Mouse (Mus musculus): ENCODE data around the gene Ugt3a1. TPM values are rescaled to one million over a fixed set of nuclear protein-coding genes. Genes with fewer than 3 reads are reported as not detected.
"Not testable (repeated sequence)": the region's sequence is repeated elsewhere in the genome, so short reads cannot be mapped to it uniquely, and the experiment has no call there.

Gene Ugt3a1
- 1.2 and 1.4 TPM in 2 replicates for polyA plus RNA-seq (2015; fragmentation: Nextera tagmentation; extraction: Ambion mirVana)

- no peak within 1 kb of the TSS for H3K9ac ChIP-seq
- no peaks in the 10 kb centered on the region for H3K36me3 ChIP-seq (replicated peaks)
- ATAC-seq (ENCODE audit: insufficient read depth): no peak
- no peak within 1 kb of the TSS for H3K4me2 ChIP-seq
- H3K27me3 ChIP-seq: no peaks in the 10 kb centered on the region
- H3K27ac ChIP-seq (replicated peaks): no peak within 1 kb of the TSS
- H3K4me3 ChIP-seq (replicated peaks): no peak within 1 kb of the TSS
- 79% methylated on average over 6 of the region's 6 CpGs for WGBS (ENCODE audit: insufficient replicate concordance)
- no peaks in the 10 kb centered on the region for H3K4me1 ChIP-seq (replicated peaks)
- H3K9me3 ChIP-seq (replicated peaks): no peaks in the 10 kb centered on the region
These were observed at the start of gene Ugt3a1 for GRCm38 (mm10) chr15:9276838-9277295. Ugt3a1 (plus strand) TSS chr15:9276888.

GRCm38 (mm10) chr15:9230917-9231316 lies 45.8 kb upstream of the Ugt3a1 start:
- H3K4me2 ChIP-seq; ATAC-seq (ENCODE audit: insufficient read depth); H3K9me3 ChIP-seq (replicated peaks); H3K4me1 ChIP-seq (replicated peaks); H3K9ac ChIP-seq; H3K4me3 ChIP-seq (replicated peaks); H3K27ac ChIP-seq (replicated peaks); H3K27me3 ChIP-seq; H3K36me3 ChIP-seq (replicated peaks): not testable (repeated sequence)
- 54% methylated on average over 4 of the region's 4 CpGs for WGBS (ENCODE audit: insufficient replicate concordance)

DNA sequence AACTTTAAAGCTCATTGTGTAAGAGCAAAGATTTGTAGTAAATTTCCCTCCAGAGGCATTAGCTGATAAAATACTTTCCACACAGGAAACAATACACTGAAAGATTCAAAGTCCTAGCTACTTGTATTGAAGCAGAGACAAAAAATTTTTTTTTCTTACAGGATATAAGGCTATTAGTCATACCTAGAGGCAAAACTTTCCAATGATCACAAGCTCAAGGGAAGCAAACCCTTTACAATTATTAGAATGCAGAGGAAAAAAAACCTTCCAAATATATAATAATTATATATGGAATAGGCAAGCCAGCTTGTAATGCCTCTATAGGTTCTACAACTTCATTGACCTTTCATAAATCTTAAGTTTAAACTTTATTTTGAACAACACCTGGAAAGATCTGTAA lies 30.3 kb upstream of the Ugt3a1 start:
- ATAC-seq (ENCODE audit: insufficient read depth): no peak
- H3K36me3 ChIP-seq (replicated peaks): no peaks in the 10 kb centered on the region
- no peak overlapping the region for H3K4me2 ChIP-seq
- no peaks in the 10 kb centered on the region for H3K9me3 ChIP-seq (replicated peaks)
- no peak overlapping the region for H3K4me3 ChIP-seq (replicated peaks)
- no peaks in the 10 kb centered on the region for H3K27me3 ChIP-seq
- H3K9ac ChIP-seq: no peak overlapping the region
- no peaks in the 10 kb centered on the region for H3K4me1 ChIP-seq (replicated peaks)
- no peak overlapping the region for H3K27ac ChIP-seq (replicated peaks)

DNA sequence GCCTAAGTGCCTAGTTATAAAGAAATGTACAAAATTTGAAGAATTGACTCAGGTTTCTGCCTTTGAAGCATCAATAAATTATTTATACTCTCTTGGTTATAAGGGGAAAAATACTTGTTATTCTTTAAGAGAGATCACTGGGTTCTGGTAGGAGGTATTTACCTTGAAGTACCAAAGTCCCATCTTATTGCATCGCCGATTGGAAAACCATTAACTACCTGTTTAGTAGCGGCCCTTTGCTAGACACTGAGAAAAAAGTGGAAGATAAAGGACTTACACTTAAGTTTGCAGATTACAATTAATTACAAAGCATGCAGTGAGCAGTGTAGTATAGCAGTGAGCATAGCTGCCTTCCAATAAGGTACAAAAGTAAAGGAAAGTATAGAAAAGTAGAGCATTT lies 23.8 kb upstream of the Ugt3a1 start:
- Histone ChIP-seq H3K27me3 (no peaks in the 10 kb centered on the region), H3K4me1 (replicated peaks) (no peaks in the 10 kb centered on the region), H3K9me3 (replicated peaks) (no peaks in the 10 kb centered on the region), H3K27ac (replicated peaks) (no peak overlapping the region), H3K9ac (no peak overlapping the region), H3K36me3 (replicated peaks) (no peaks in the 10 kb centered on the region), H3K4me2 (no peak overlapping the region), H3K4me3 (replicated peaks) (no peak overlapping the region)
- 79% methylated on average over 3 of the region's 3 CpGs for WGBS (ENCODE audit: insufficient replicate concordance)
- ATAC-seq (ENCODE audit: insufficient read depth): no peak

DNA sequence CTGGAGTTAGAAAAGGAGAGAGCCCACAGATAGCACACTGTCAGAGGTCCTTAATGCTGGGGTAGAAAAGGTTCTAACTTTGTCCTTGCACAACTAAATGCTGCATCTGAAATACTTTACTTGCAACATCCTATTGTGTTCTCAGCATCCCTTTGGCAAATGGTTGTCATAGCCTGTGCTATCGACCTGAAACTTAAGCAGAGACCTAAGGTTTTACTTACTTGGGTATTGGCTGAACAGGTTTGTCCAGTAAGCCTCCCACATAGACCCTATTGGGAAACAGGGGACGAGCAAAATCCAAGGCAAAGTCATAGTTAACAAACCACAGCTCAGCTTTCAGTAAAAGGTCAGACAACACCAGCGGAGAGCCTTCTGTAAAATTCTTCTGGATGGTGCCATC lies 16.1 kb upstream of the Ugt3a1 start:
- Histone ChIP-seq H3K9ac (no peak overlapping the region), H3K4me3 (replicated peaks) (no peak overlapping the region), H3K4me2 (no peak overlapping the region), H3K27ac (replicated peaks) (no peak overlapping the region), H3K9me3 (replicated peaks) (no peaks in the 10 kb centered on the region), H3K36me3 (replicated peaks) (no peaks in the 10 kb centered on the region), H3K27me3 (no peaks in the 10 kb centered on the region), H3K4me1 (replicated peaks) (no peaks in the 10 kb centered on the region)
- no peak for ATAC-seq (ENCODE audit: insufficient read depth)
- 46% methylated on average over 3 of the region's 3 CpGs for WGBS (ENCODE audit: insufficient replicate concordance)

GRCm38 (mm10) chr15:9271876-9272275 lies 4.8 kb upstream of the Ugt3a1 start:
- Histone ChIP-seq H3K4me1 (replicated peaks) (no peaks in the 10 kb centered on the region), H3K9ac (no peak overlapping the region), H3K9me3 (replicated peaks) (no peaks in the 10 kb centered on the region), H3K36me3 (replicated peaks) (no peaks in the 10 kb centered on the region), H3K4me2 (no peak overlapping the region), H3K27me3 (no peaks in the 10 kb centered on the region), H3K27ac (replicated peaks) (no peak overlapping the region), H3K4me3 (replicated peaks) (no peak overlapping the region)
- no peak for ATAC-seq (ENCODE audit: insufficient read depth)
- 48% methylated on average over 7 of the region's 7 CpGs for WGBS (ENCODE audit: insufficient replicate concordance)

DNA sequence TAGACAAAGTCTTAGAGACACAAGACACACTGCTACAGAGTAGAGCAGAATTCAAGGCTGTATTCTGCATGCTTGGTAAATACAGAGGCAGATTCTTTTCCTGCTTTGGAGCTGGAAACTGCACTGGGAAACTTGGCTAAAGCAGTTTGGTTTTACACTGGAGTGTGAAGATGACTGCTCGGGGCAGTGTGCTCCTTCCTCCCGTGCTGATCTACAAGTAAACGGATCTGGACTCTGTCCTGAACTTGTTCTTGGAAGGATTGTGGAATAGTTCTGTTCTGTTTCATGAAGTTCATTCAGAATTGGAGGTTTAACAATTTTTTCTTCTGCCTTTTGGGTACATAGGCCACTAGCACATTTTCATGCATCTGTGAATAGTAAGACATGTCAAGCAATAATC lies 2.3 kb downstream of the Ugt3a1 start:
- Histone ChIP-seq H3K36me3 (replicated peaks) (no peaks in the 10 kb centered on the region), H3K27ac (replicated peaks) (no peak overlapping the region), H3K9me3 (replicated peaks) (no peaks in the 10 kb centered on the region), H3K9ac (no peak overlapping the region), H3K4me2 (no peak overlapping the region), H3K4me1 (replicated peaks) (no peaks in the 10 kb centered on the region), H3K4me3 (replicated peaks) (no peak overlapping the region), H3K27me3 (no peaks in the 10 kb centered on the region)
- ATAC-seq (ENCODE audit: insufficient read depth): no peak
- WGBS (ENCODE audit: insufficient replicate concordance): 64% methylated on average over 3 of the region's 3 CpGs

DNA sequence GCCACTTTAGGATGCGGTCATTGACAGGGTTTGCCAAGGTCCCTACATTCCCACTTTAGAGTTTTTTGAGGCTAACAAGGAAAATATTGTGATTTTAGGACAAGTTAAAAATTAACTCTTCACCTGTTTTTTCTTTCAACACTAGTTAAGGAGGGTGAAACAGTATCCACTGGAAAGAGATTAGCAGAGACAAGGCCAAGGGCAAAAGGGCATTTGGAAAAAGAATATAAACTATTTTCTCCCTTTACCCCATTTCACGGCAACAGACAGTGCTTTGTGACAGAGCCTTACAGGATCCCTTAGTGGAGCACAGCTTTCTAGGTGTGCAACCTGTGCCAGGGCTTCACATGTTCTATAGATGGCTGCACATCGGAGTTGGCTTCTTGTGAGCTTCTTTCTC lies 2.9 kb downstream of the Ugt3a1 start:
- 64% methylated on average over 3 of the region's 3 CpGs for whole genome bisulfite sequencing (ENCODE audit: insufficient replicate concordance)

DNA sequence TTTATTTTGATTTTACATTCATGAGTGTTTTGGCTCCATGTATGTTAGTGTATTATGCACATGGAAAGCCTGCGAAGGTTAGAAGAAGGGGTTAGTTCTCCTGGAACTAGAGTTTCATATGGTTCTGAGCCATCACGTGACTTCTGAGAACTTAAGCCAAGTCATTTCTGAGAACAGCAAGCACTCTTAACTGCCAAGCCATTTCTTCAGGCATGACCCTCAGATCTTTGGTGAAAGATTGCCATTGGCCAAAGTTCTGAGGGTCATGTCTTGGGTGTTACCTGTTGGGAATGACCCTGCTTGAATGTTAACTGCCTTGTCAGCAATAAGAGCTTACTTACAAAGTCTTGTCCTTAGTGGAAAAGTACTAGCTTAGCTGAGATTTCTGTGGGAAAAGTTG lies 6.5 kb downstream of the Ugt3a1 start:
- Histone ChIP-seq H3K4me2 (no peak overlapping the region), H3K36me3 (replicated peaks) (no peaks in the 10 kb centered on the region), H3K27me3 (no peaks in the 10 kb centered on the region), H3K27ac (replicated peaks) (no peak overlapping the region), H3K9me3 (replicated peaks) (no peaks in the 10 kb centered on the region), H3K4me3 (replicated peaks) (no peak overlapping the region), H3K4me1 (replicated peaks) (no peaks in the 10 kb centered on the region), H3K9ac (no peak overlapping the region)
- WGBS (ENCODE audit: insufficient replicate concordance): 60% methylated on average over 2 of the region's 2 CpGs
- no peak for ATAC-seq (ENCODE audit: insufficient read depth)

More for the DNA sequence above, 2.9 kb downstream of the Ugt3a1 start:
- H3K9me3 ChIP-seq (replicated peaks): no peaks in the 10 kb centered on the region
- no peaks in the 10 kb centered on the region for H3K27me3 ChIP-seq
- no peak for ATAC-seq (ENCODE audit: insufficient read depth)
- H3K4me2 ChIP-seq: no peak overlapping the region
- H3K4me1 ChIP-seq (replicated peaks): no peaks in the 10 kb centered on the region
- no peak overlapping the region for H3K9ac ChIP-seq
- H3K36me3 ChIP-seq (replicated peaks): no peaks in the 10 kb centered on the region
- H3K4me3 ChIP-seq (replicated peaks): no peak overlapping the region
- H3K27ac ChIP-seq (replicated peaks): no peak overlapping the region

DNA sequence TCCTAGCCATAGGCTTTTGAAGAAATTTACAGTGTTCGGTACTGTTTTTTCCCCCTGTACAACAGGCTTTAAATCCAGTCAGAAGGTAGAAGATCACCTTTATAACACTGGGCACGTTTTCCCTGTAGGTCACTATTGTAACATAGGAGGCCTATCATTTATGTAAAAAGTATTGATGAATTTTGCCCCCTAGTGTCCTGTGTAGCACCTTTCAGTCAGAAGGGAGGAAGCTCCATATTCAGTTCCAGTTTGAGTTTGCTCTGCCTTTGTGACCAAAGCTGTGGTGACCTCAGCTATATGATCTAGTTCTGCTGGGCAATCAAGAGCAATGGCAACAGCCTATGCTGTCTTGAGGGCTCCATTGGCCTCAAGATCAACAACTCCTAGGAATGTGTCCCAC lies 13.0 kb downstream of the Ugt3a1 start:
- 42% methylated on average over 2 of the region's 2 CpGs for WGBS (ENCODE audit: insufficient replicate concordance)

DNA sequence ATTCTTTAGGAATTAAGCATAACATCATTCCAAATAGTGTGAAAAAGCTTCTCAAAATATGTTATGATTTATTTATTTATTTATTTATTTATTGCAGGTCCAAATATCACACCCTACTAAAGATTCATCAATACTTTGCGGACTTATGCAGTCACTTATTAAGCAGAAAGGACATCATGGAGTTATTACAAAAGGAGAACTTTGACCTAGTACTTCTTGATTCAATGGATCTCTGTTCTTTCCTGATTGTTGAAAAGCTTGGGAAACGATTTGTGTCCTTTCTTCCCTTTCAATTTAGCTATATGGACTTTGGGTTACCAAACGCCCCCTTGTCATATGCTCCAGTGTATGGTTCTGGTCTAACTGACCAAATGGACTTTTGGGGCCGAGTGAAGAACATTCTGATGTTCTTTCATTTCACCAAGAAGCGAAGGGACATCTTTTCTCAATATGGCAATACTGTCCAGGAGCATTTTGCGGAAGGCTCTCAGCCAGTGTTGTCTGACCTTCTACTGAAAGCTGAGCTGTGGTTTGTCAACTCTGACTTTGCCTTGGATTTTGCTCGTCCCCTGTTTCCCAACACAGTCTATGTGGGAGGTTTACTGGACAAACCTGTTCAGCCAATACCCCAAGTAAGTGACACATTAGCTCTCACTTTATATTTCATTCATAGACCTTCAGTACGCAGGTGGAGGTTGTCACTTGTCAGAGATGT lies 29.4 kb downstream of the Ugt3a1 start:
- H3K4me2 ChIP-seq: no peak overlapping the region
- H3K9ac ChIP-seq: no peak overlapping the region
- no peaks in the 10 kb centered on the region for H3K9me3 ChIP-seq (replicated peaks)
- H3K36me3 ChIP-seq (replicated peaks): no peaks in the 10 kb centered on the region
- H3K27me3 ChIP-seq: no peaks in the 10 kb centered on the region
- no peak overlapping the region for H3K27ac ChIP-seq (replicated peaks)
- H3K4me3 ChIP-seq (replicated peaks): no peak overlapping the region
- no peaks in the 10 kb centered on the region for H3K4me1 ChIP-seq (replicated peaks)
- ATAC-seq (ENCODE audit: insufficient read depth): no peak
- 50% methylated on average over 8 of the region's 8 CpGs for WGBS (ENCODE audit: insufficient replicate concordance)

More for the DNA sequence above, 13.0 kb downstream of the Ugt3a1 start:
- Histone ChIP-seq H3K27me3 (no peaks in the 10 kb centered on the region), H3K36me3 (replicated peaks) (no peaks in the 10 kb centered on the region), H3K9me3 (replicated peaks) (no peaks in the 10 kb centered on the region), H3K4me1 (replicated peaks) (no peaks in the 10 kb centered on the region), H3K4me2 (no peak overlapping the region), H3K27ac (replicated peaks) (no peak overlapping the region), H3K4me3 (replicated peaks) (no peak overlapping the region), H3K9ac (no peak overlapping the region)
- ATAC-seq (ENCODE audit: insufficient read depth): no peak

DNA sequence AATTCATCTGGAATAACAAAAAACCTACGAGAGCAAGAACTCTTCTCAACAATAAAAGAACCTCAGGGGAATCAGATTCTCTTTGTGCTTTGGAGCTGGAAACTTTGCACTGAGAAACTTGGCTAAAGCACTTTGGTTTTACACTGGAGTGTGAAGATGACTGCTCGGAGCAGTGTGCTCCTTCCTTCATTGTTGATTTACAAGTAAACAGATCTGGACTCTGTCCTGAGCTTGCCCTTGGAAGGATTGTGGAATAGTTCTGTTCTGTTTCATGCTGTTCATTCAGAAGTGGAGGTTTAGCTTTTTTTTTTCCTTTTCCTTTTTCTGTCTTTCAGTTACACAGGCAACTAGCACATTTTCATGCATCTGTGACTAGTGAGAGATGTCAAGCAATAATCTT lies 57.9 kb downstream of the Ugt3a1 start:
- Histone ChIP-seq H3K27me3 (no peaks in the 10 kb centered on the region), H3K27ac (replicated peaks) (no peak overlapping the region), H3K9ac (no peak overlapping the region), H3K9me3 (replicated peaks) (no peaks in the 10 kb centered on the region), H3K4me3 (replicated peaks) (no peak overlapping the region), H3K4me1 (replicated peaks) (no peaks in the 10 kb centered on the region), H3K36me3 (replicated peaks) (no peaks in the 10 kb centered on the region), H3K4me2 (no peak overlapping the region)
- ATAC-seq (ENCODE audit: insufficient read depth): no peak
- 48% methylated on average over 2 of the region's 2 CpGs for WGBS (ENCODE audit: insufficient replicate concordance)

Measured in liver, embryonic 15.5 days (tissue).